1 mouse cellular context compared by ENCODE assay signal in genomic region chr11:87816707-87817442, GRCm38 (mm10).
TF ChIP-seq lines count a peak whose summit lies in the region.

No protein-coding gene starts in this region.

TF ChIP-seq in C2C12, 6 proteins besides CTCF, POLR2A, EP300 and RAD21:
- no peak for TF ChIP-seq MYOG (IDR thresholded peaks at IDR 0.05; ENCODE audit: control insufficient read depth, extremely low read depth, insufficient read length)
- TF ChIP-seq USF1 (IDR thresholded peaks at IDR 0.05; ENCODE audit: low read depth) = no peak
- TF ChIP-seq MYOD1 (IDR thresholded peaks at IDR 0.05; ENCODE audit: control insufficient read depth, insufficient read length, low read depth) = no peak
- TF ChIP-seq FOSL1 (IDR thresholded peaks at IDR 0.05; ENCODE audit: insufficient read depth, low read length, poor library complexity, severe bottlenecking) = no peak
- TF ChIP-seq MAX (IDR thresholded peaks at IDR 0.05) = no peak
- TF ChIP-seq CEBPB (IDR thresholded peaks at IDR 0.05; ENCODE audit: low read depth) = no peak
